Mouse (Mus musculus) megakaryocyte, embryonic 14.5 days (primary cell): Measurements from ENCODE around the gene Tspear. TPM values are rescaled to one million over a fixed set of nuclear protein-coding genes. Genes with fewer than 3 reads are reported as not detected.
A peak's percentile ranks its signal among the peaks of the same experiment; 100 is the strongest.
"Not testable (repeated sequence)": the region's sequence is repeated elsewhere in the genome, so short reads cannot be mapped to it uniquely, and the experiment has no call there.

Experiments used
- H3K27me3 ChIP-seq: replicated peaks from 2 replicates; pipeline ENCODE3; 2012; ENCODE audit warnings: inconsistent platforms
- H3K36me3 ChIP-seq: replicated peaks from 2 replicates; pipeline ENCODE3; 2012; ENCODE audit warnings: low read length, inconsistent platforms, mixed read lengths
- H3K4me1 ChIP-seq: 2 replicates; pipeline ENCODE4 v1.6.1; 2012; ENCODE audit warnings: inconsistent platforms
- H3K4me3 ChIP-seq: replicated peaks from 2 replicates; pipeline ENCODE3; 2012; ENCODE audit warnings: moderate library complexity, mild to moderate bottlenecking, inconsistent platforms
- H3K9me3 ChIP-seq: 2 replicates; pipeline ENCODE4 v1.6.1; 2012; ENCODE audit warnings: inconsistent platforms
- FLI1 ChIP-seq: IDR thresholded peaks from 2 replicates; pipeline ENCODE4 v1.6.1; 2012; ENCODE audit warnings: low read length, inconsistent platforms, mixed read lengths
- GATA1 ChIP-seq: IDR thresholded peaks from 3 replicates; pipeline ENCODE4 v1.6.1; 2012; ENCODE audit warnings: mixed read lengths, low read length, inconsistent platforms, borderline replicate concordance
- polyA plus RNA-seq: library from polyadenylated mRNA; stranded (reverse); fragments of >175 nt; gene quantifications from 2 replicates; pipeline ENCODE4 v1.2.3, GENCODE M21; 2012; ENCODE audit warnings: low replicate concordance; ENCODE audit not compliant: insufficient read depth

Tspear gene
- polyA plus RNA-seq, 1 experiment: 1.3 TPM

- H3K9me3 ChIP-seq: peaks cover 3% of the 10 kb centered on the region; the same call in 1 of the 2 replicates
- peaks cover 11% of the 10 kb centered on the region for H3K4me1 ChIP-seq
- no peaks in the 10 kb centered on the region for H3K36me3 ChIP-seq
- no peak overlapping the region for H3K4me3 ChIP-seq
- peaks cover 59% of the 10 kb centered on the region for H3K27me3 ChIP-seq
- no peak for TF ChIP-seq GATA1
- TF ChIP-seq FLI1: no peak
Measured at GRCm38 (mm10) chr10:77667402-77667801, 19.0 kb upstream of the Tspear start.

- Histone ChIP-seq H3K36me3 (no peaks in the 10 kb centered on the region), H3K9me3 (peaks cover 3% of the 10 kb centered on the region; the same call in 1 of the 2 replicates), H3K4me3 (no peak overlapping the region), H3K27me3 (peaks cover 61% of the 10 kb centered on the region), H3K4me1 (peaks cover 7% of the 10 kb centered on the region)
- no peak for TF ChIP-seq GATA1
- no peak for TF ChIP-seq FLI1
Measured at GRCm38 (mm10) chr10:77670710-77671109, 15.7 kb upstream of the Tspear start.

- Histone ChIP-seq H3K4me3 (no peak overlapping the region), H3K9me3 (peaks cover 3% of the 10 kb centered on the region; the same call in 1 of the 2 replicates), H3K27me3 (peaks cover 62% of the 10 kb centered on the region), H3K36me3 (no peaks in the 10 kb centered on the region), H3K4me1 (peaks cover 7% of the 10 kb centered on the region)
- TF ChIP-seq GATA1: no peak
- no peak for TF ChIP-seq FLI1
Measured at GRCm38 (mm10) chr10:77671519-77671918, 14.8 kb upstream of the Tspear start.

GRCm38 (mm10) chr10:77673765-77674164, 12.6 kb upstream of the Tspear start:
- H3K4me1 ChIP-seq: peaks cover 17% of the 10 kb centered on the region
- no peak overlapping the region for H3K4me3 ChIP-seq
- H3K36me3 ChIP-seq: no peaks in the 10 kb centered on the region
- peaks cover 11% of the 10 kb centered on the region for H3K9me3 ChIP-seq
- peaks cover 64% of the 10 kb centered on the region for H3K27me3 ChIP-seq
- TF ChIP-seq FLI1 (no peak), GATA1 (no peak)

- Histone ChIP-seq H3K27me3 (peaks cover 75% of the 10 kb centered on the region), H3K36me3 (no peaks in the 10 kb centered on the region), H3K9me3 (peaks cover 8% of the 10 kb centered on the region), H3K4me1 (peaks cover 10% of the 10 kb centered on the region; the same call in 1 of the 2 replicates), H3K4me3 (no peak overlapping the region)
- no peak for TF ChIP-seq FLI1
- TF ChIP-seq GATA1: no peak
Measured at GRCm38 (mm10) chr10:77677562-77677961, 8.8 kb upstream of the Tspear start.

- Histone ChIP-seq H3K27me3 (peaks cover 80% of the 10 kb centered on the region), H3K9me3 (peaks cover 4% of the 10 kb centered on the region), H3K4me3 (no peak overlapping the region), H3K4me1 (peaks cover 3% of the 10 kb centered on the region; the same call in 1 of the 2 replicates), H3K36me3 (no peaks in the 10 kb centered on the region)
- TF ChIP-seq GATA1: no peak
- TF ChIP-seq FLI1: no peak
Measured at GRCm38 (mm10) chr10:77682994-77683393, 3.4 kb upstream of the Tspear start.

GRCm38 (mm10) chr10:77684181-77684580, 2.2 kb upstream of the Tspear start:
- Histone ChIP-seq H3K9me3 (no peaks in the 10 kb centered on the region), H3K36me3 (no peaks in the 10 kb centered on the region), H3K27me3 (peaks cover 82% of the 10 kb centered on the region), H3K4me1 (no peaks in the 10 kb centered on the region), H3K4me3 (no peak overlapping the region)
- no peak for TF ChIP-seq GATA1
- no peak for TF ChIP-seq FLI1

- H3K36me3 ChIP-seq: no peaks in the 10 kb centered on the region
- peaks cover 90% of the 10 kb centered on the region for H3K27me3 ChIP-seq
- no peaks in the 10 kb centered on the region for H3K9me3 ChIP-seq
- H3K4me1 ChIP-seq: no peaks in the 10 kb centered on the region; the same call in 1 of the 2 replicates
- TF ChIP-seq FLI1: no peak
- no peak for TF ChIP-seq GATA1
- H3K4me3 ChIP-seq: no peak overlapping the region
Measured at GRCm38 (mm10) chr10:77687021-77687420, 652 bp downstream of the Tspear start.

GRCm38 (mm10) chr10:77690356-77690807, 4.0 kb downstream of the Tspear start, which contains the start of gene Gm19402:
Gene Gm19402 (minus strand): TSS chr10:77690757.
- H3K9me3 ChIP-seq, H3K4me3 ChIP-seq, H3K4me1 ChIP-seq, H3K36me3 ChIP-seq: not testable (repeated sequence)
- H3K27me3 ChIP-seq: peaks cover 88% of the 10 kb centered on the region

GRCm38 (mm10) chr10:77697133-77697532, 10.8 kb downstream of the Tspear start, which contains the start of gene Gm9508:
Gene Gm9508 (minus strand): TSS chr10:77697233.
- no peaks in the 10 kb centered on the region; the same call in 1 of the 2 replicates for H3K4me1 ChIP-seq
- H3K9me3 ChIP-seq: peaks cover 22% of the 10 kb centered on the region
- no peak for TF ChIP-seq GATA1
- no peak within 1 kb of the TSS for H3K4me3 ChIP-seq
- H3K36me3 ChIP-seq: no peaks in the 10 kb centered on the region
- peaks cover 59% of the 10 kb centered on the region for H3K27me3 ChIP-seq

- TF ChIP-seq FLI1 (no peak), GATA1 (no peak)
- Histone ChIP-seq H3K4me3 (peak within 1 kb of the TSS; percentile 42), H3K27me3 (peaks cover 42% of the 10 kb centered on the region), H3K4me1 (peaks cover 16% of the 10 kb centered on the region), H3K9me3 (peaks cover 23% of the 10 kb centered on the region), H3K36me3 (no peaks in the 10 kb centered on the region)
Measured at GRCm38 (mm10) chr10:77706326-77706725, 20.0 kb downstream of the Tspear start, which contains the start of gene Gm10272. Gene Gm10272 (plus strand): TSS chr10:77706626.
